Mouse (Mus musculus) E14TG2a.4 (cell line): ENCODE data around the gene Gm26602.

ENCODE experiments used
- H3K27me3 ChIP-seq: 2 replicates; pipeline ENCODE4 v1.6.1; 2014; ENCODE audit warnings: low read length, control low read depth; ENCODE audit not compliant: insufficient read depth
- H3K36me3 ChIP-seq: 2 replicates; pipeline ENCODE4 v1.6.1; 2014; ENCODE audit warnings: low read length, control low read depth; ENCODE audit not compliant: insufficient read depth
- H3K4me1 ChIP-seq: replicated peaks from 2 replicates; pipeline ENCODE4 v1.6.1; 2014; ENCODE audit warnings: low read depth, low read length, control low read depth
- H3K4me3 ChIP-seq: replicated peaks from 2 replicates; pipeline ENCODE4 v1.5.1; 2014; ENCODE audit warnings: mild to moderate bottlenecking, low read length
- H3K9me3 ChIP-seq: 2 replicates; pipeline ENCODE4 v1.6.1; 2014; ENCODE audit warnings: low read length, control low read depth
- CTCF ChIP-seq: conservative IDR thresholded peaks from 2 replicates; pipeline ENCODE4 v1.5.1; 2014; ENCODE audit warnings: low read length
- NANOG ChIP-seq: IDR thresholded peaks from 2 replicates; pipeline ENCODE4 v1.6.1; 2014; ENCODE audit warnings: borderline replicate concordance, low read length, mixed read lengths
- POU5F1 ChIP-seq: IDR thresholded peaks from 2 replicates; pipeline ENCODE4 v1.6.1; 2014; ENCODE audit warnings: low read length, borderline replicate concordance

Gm26602 gene

DNA sequence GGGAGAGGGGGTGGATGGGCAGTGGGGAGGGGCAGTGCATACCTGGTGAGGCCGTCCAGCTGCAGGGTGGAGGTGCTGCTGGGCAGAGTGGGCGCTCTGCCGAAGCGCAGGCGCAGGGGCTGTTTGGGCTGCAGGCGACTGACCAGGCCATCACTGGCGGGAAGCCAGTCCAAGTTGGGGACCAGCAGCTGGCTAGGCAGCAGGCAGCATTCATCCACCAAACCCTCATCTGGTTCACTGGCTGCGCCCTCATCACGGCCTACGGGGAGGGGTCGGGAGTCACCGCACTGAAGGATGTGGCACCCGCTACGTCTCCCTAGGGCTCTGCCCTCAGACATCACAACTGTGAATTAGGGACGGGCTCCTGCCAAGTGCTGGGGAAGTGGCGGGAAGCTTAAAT, 14.3 kb upstream of the Gm26602 start:
- H3K9me3 ChIP-seq, result no peaks in the 10 kb centered on the region
- peaks cover 45% of the 10 kb centered on the region for H3K36me3 ChIP-seq
- H3K4me1 ChIP-seq, result peaks cover 62% of the 10 kb centered on the region
- H3K27me3 ChIP-seq, result no peaks in the 10 kb centered on the region
- TF ChIP-seq POU5F1, result no peak
- TF ChIP-seq CTCF, result no peak
- TF ChIP-seq NANOG, result no peak
- no peak overlapping the region for H3K4me3 ChIP-seq

DNA sequence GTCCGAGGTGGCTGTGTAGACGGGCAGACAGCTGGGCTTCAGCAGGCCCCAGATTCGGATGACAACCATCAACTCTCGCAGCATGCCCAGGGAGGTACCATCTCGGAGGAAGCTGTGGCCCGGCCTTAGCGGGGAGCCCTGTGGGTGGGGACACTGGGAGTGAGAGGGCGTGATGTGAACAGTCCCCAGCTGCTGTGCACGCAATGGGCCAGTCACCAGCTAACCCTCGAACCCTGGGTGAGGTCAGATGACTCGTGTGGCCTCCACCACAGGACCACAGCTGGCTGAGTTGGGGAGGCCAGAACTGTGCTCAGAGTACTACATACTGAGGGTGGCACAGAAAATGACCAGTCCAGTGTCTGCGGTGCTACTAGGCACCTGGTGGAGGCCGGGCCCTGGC, 13.8 kb upstream of the Gm26602 start:
- H3K36me3 ChIP-seq, result peaks cover 50% of the 10 kb centered on the region
- TF ChIP-seq POU5F1 (no peak), NANOG (no peak), CTCF (no peak)
- no peaks in the 10 kb centered on the region for H3K27me3 ChIP-seq
- H3K4me3 ChIP-seq, result no peak overlapping the region
- H3K4me1 ChIP-seq, result peaks cover 66% of the 10 kb centered on the region
- H3K9me3 ChIP-seq, result no peaks in the 10 kb centered on the region

DNA sequence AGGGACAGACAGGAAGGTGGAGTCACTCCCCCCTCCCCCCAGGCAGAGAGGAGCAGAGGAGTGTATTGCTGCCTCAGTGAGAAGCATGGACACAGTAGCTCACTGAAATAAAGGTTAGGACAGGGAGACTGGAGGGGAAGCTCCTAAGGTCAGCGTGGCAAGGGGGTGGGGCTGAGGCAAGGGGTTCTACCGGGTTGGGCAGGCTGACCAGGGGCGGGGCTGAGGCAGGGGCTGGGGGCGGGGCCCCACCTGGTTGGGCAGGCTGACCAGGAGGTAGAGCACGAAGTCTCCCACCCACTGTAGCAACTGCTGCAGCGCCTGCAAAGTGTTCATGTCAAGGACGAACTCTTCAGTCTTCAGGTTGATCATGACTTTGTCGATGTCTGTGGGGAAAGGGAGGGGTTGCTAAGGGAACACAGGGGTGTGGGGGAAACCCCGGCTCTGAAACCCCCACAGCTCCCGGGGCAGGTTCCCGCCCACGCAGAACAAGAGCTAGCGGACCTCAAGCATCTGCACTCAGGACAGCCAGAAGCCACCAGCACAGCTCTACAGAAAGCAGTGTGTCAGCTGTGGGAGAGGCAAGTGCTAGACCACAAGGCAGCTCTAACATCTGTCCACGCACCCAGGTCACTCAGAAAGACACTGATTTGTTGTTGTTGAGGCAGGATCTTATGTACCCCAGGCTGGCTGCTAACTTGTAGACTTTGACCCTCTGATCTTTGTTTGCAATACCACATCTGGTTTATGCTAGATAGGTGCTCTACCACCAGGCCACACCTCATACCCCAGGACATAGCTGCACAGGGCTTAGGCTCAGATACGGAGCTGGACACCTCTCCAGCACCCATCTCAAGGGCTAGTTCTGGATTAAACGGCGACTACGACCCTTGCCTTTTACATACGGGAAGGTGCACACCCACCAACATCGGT, 13.1 kb upstream of the Gm26602 start:
- TF ChIP-seq POU5F1, result no peak
- no peak for TF ChIP-seq CTCF
- TF ChIP-seq NANOG, result no peak
- peaks cover 66% of the 10 kb centered on the region for H3K4me1 ChIP-seq
- no peaks in the 10 kb centered on the region for H3K27me3 ChIP-seq
- H3K9me3 ChIP-seq, result no peaks in the 10 kb centered on the region
- peaks cover 57% of the 10 kb centered on the region for H3K36me3 ChIP-seq
- no peak overlapping the region for H3K4me3 ChIP-seq

DNA sequence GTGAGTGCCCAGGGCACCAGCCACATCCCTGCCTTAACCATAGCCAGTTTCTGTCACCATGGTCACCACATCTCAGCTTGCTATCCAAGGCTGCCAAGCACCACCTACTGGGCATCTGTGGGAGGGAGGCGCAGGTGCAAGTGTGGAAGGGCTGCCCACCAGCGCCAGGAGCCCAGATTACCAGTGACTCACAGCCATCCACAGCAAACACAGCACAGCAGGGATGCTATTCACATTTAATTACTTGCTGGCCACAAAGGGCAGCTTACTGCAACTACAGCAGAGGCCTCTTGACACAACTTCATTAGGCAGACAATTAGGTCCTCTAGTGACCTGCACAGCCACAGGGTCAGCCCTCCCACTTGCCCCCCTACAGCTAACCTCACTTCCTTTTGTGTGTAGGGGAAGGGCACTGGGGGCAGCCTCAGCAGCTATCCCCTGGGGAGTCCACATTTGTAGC, 9.7 kb upstream of the Gm26602 start:
- no peak for TF ChIP-seq POU5F1
- no peak for TF ChIP-seq CTCF
- TF ChIP-seq NANOG, result no peak
- no peak overlapping the region for H3K4me3 ChIP-seq
- peaks cover 66% of the 10 kb centered on the region for H3K36me3 ChIP-seq
- no peaks in the 10 kb centered on the region for H3K27me3 ChIP-seq
- H3K4me1 ChIP-seq, result peaks cover 59% of the 10 kb centered on the region
- no peaks in the 10 kb centered on the region for H3K9me3 ChIP-seq

DNA sequence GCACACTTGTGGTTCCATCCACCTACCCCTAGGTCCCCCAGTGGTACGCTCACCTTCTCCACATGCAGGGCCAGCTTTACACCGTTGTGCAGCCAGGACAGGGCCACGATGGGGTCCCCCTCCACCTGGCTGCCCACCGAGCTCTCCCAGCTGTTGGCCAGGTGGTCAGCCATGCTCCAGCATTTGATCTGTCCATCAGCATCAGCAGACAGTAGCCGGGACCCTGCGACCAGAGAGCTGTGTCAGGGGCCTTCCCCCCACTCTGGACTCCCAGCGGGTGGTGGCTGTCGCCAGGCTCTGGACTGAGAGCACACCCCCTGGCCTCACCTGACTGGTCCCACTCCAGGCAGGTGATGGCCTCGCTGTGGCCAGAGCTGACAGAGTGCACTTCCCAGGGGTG, 3.9 kb upstream of the Gm26602 start:
- Histone ChIP-seq H3K36me3 (peaks cover 60% of the 10 kb centered on the region), H3K4me1 (peaks cover 44% of the 10 kb centered on the region), H3K9me3 (no peaks in the 10 kb centered on the region), H3K4me3 (no peak overlapping the region), H3K27me3 (no peaks in the 10 kb centered on the region)
- no peak for TF ChIP-seq NANOG
- TF ChIP-seq CTCF, result no peak
- no peak for TF ChIP-seq POU5F1

DNA sequence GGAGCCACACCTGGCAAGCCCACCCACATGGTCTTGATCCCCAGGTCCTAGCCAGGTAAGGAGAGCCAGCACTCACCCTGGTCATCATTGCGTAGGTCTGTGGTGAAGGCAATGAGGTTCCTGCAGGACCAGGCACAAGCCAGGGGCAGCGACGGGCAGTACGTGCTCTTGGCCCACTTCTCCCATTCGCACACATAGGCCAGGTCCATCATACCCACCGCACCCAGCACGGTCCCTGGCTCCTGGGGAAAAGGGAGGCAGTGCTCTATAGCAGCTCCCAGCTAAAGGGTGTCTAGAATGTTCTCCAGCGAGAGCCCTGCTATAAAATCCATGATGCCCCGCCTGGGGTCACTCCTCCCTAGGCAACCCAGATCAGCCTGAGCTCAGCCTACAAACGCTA, 3.2 kb upstream of the Gm26602 start:
- no peaks in the 10 kb centered on the region for H3K9me3 ChIP-seq
- H3K27me3 ChIP-seq, result no peaks in the 10 kb centered on the region
- peaks cover 57% of the 10 kb centered on the region for H3K36me3 ChIP-seq
- TF ChIP-seq CTCF, result no peak
- TF ChIP-seq POU5F1, result no peak
- TF ChIP-seq NANOG, result no peak
- H3K4me1 ChIP-seq, result peaks cover 46% of the 10 kb centered on the region
- H3K4me3 ChIP-seq, result peak overlapping the region; percentile 94; the same call in 1 of the 2 replicates

DNA sequence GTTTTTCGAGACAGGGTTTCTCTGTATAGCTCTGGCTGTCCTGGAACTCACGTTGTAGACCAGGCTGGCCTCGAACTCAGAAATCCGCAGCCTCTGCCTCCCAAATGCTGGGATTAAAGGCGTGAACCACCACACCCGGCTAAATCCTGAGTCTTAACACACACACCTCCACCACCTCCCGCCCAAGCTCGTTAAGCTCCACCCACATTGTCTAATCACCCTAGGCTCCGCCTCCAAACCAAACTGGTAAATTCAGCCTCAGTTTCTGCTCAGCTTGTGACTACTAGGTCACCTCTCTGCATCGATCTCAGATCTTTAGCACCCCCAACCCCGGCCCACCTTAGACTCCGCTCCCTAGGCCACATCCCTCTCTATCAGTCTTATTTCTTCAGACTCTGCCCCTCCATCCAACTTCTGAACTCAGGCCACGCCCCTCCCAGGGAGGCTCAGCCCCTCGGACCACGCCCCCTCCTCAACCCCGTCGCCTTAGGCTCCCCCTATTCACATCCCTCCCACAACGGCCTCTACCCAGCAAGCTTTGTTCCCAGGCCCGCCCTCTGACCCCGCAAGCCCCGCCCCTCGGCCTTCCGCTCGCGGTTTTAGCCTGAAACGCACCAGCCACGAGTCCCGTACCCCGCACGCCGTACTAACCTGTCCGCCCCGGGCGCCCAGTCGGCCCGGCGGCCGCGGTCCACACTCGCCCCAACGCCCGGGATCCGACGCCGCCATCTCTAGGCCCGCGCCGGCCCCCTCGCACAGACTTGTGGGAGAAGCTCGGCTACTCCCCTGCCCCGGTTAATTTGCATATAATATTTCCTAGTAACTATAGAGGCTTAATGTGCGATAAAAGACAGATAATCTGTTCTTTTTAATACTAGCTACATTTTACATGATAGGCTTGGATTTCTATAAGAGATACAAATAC, 2.2 kb upstream of the Gm26602 start, which contains the start of gene Med16:
Med16 (minus strand) TSS at position 757 of the 925 bp plus-strand sequence.
- no peak for TF ChIP-seq POU5F1
- no peak for TF ChIP-seq NANOG
- no peak for TF ChIP-seq CTCF

DNA sequence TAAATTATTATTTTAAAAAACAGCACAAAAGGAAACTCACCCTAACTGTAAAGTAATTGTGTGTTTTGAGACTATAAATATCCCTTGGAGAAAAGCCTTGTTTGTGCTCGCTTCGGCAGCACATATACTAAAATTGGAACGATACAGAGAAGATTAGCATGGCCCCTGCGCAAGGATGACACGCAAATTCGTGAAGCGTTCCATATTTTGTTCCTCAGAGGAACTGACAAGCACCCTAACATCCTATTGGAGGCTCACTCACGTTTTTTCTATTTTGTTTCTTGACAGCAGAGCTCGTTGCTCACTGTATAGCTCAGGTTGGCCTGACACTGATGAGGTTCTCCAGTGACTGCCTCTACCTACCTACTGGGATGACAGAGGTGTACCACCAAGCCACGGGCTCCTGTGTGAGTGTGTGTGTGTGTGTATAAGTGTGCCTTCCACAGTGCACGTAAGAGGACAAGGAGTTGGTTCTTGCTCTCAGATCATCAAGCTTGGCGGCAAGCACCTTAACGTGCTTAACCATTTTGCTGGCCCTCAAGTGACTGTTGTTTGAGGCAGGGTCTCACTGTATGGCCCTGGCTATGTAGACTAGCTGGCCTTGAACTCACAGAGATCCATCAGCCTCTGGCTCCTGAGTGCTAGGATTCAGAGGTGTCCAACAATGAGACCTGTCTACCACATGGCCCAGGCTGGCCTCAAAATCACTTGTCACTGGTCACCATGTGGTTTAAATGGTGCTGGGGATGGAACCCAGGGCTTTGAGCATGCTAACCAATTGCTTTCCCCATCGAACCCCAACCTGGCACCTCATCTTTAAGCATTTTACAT, 1.3 kb upstream of the Gm26602 start:
- H3K4me3 ChIP-seq, result peak overlapping the region; percentile 94
- peaks cover 42% of the 10 kb centered on the region for H3K36me3 ChIP-seq
- H3K4me1 ChIP-seq, result peaks cover 42% of the 10 kb centered on the region
- no peak for TF ChIP-seq POU5F1
- no peak for TF ChIP-seq CTCF
- no peak for TF ChIP-seq NANOG
- H3K27me3 ChIP-seq, result no peaks in the 10 kb centered on the region
- no peaks in the 10 kb centered on the region for H3K9me3 ChIP-seq

More for the DNA sequence above, 2.2 kb upstream of the Gm26602 start, which contains the start of gene Med16:
- peaks cover 42% of the 10 kb centered on the region for H3K4me1 ChIP-seq
- peaks cover 48% of the 10 kb centered on the region for H3K36me3 ChIP-seq
- H3K4me3 ChIP-seq, result peak within 1 kb of the TSS; percentile 94
- no peaks in the 10 kb centered on the region for H3K27me3 ChIP-seq
- no peaks in the 10 kb centered on the region for H3K9me3 ChIP-seq
